Mouse (Mus musculus): ENCODE measurements around the gene Vps54. TPM values are rescaled to one million over a fixed set of nuclear protein-coding genes. Genes with fewer than 3 reads are reported as not detected.
"Not testable (repeated sequence)": the region's sequence is repeated elsewhere in the genome, so short reads cannot be mapped to it uniquely, and the experiment has no call there.

The Vps54 gene
- polyA plus RNA-seq, 1 experiment from 2014 or later, result 4.9 TPM

GRCm38 (mm10) chr11:21238279-21239020, 631 bp upstream of the Vps54 start:
- ATAC-seq (peak; percentile 85), DNase-seq (peak; percentile 72)
- Histone ChIP-seq H3K9ac (replicated peaks) (peak overlapping the region; percentile 93), H3K4me3 (ENCODE audit: low read depth, low read length) (peak overlapping the region; percentile 83), H3K4me1 (ENCODE audit: insufficient read depth) (peaks cover 7% of the 10 kb centered on the region; the same call in 1 of the 2 replicates), H3K27ac (ENCODE audit: low read depth) (peak overlapping the region; percentile 95), H3K36me3 (replicated peaks; ENCODE audit: insufficient read depth, low read length) (no peaks in the 10 kb centered on the region), H3K4me2 (ENCODE audit: low read depth, low read length) (peak overlapping the region; percentile 91), H3K27me3 (ENCODE audit: insufficient read depth, low read length) (no peaks in the 10 kb centered on the region), H3K9me3 (ENCODE audit: low read length) (no peaks in the 10 kb centered on the region)
- TF ChIP-seq EP300 (IDR thresholded peaks at IDR 0.05; ENCODE audit: low read depth) (no peak), CTCF (IDR thresholded peaks at IDR 0.05; ENCODE audit: low read depth) (no peak)
- WGBS (ENCODE audit: insufficient replicate concordance), result under 1% methylated on average over 28 of the region's 65 CpGs

GRCm38 (mm10) chr11:21239763-21240509, 855 bp downstream of the Vps54 start:
- H3K4me2 ChIP-seq (ENCODE audit: low read depth, low read length), result peak overlapping the region; percentile 91
- DNase-seq, result no peak
- H3K27ac ChIP-seq (ENCODE audit: low read depth), result peak overlapping the region; percentile 95
- ATAC-seq, result no peak
- H3K4me1 ChIP-seq (ENCODE audit: insufficient read depth), result peaks cover 7% of the 10 kb centered on the region; the same call in 1 of the 2 replicates
- no peaks in the 10 kb centered on the region for H3K36me3 ChIP-seq (replicated peaks; ENCODE audit: insufficient read depth, low read length)
- H3K9me3 ChIP-seq (ENCODE audit: low read length), result no peaks in the 10 kb centered on the region
- H3K27me3 ChIP-seq (ENCODE audit: insufficient read depth, low read length), result no peaks in the 10 kb centered on the region
- 20% methylated on average over 7 of the region's 7 CpGs for WGBS (ENCODE audit: insufficient replicate concordance)
- H3K4me3 ChIP-seq (ENCODE audit: low read depth, low read length), result peak overlapping the region; percentile 83
- H3K9ac ChIP-seq (replicated peaks), result peak overlapping the region; percentile 93
- TF ChIP-seq EP300 (IDR thresholded peaks at IDR 0.05; ENCODE audit: low read depth) (no peak), CTCF (IDR thresholded peaks at IDR 0.05; ENCODE audit: low read depth) (no peak)

GRCm38 (mm10) chr11:21241351-21241750, 2.3 kb downstream of the Vps54 start:
- 0 out of 2 replicates have a peak overlapping the region, but pooled peaks have one; percentile 22 for H3K9ac ChIP-seq (replicated peaks)
- no peaks in the 10 kb centered on the region for H3K36me3 ChIP-seq (replicated peaks; ENCODE audit: insufficient read depth, low read length)
- DNase-seq (no peak), ATAC-seq (no peak)
- WGBS (ENCODE audit: insufficient replicate concordance), result 53% methylated on average over 1 of the region's 1 CpGs
- TF ChIP-seq EP300 (IDR thresholded peaks at IDR 0.05; ENCODE audit: low read depth) (no peak), CTCF (IDR thresholded peaks at IDR 0.05; ENCODE audit: low read depth) (no peak)
- peaks cover 7% of the 10 kb centered on the region; the same call in 1 of the 2 replicates for H3K4me1 ChIP-seq (ENCODE audit: insufficient read depth)
- peak overlapping the region; percentile 33 for H3K4me2 ChIP-seq (ENCODE audit: low read depth, low read length)
- H3K27me3 ChIP-seq (ENCODE audit: insufficient read depth, low read length), result no peaks in the 10 kb centered on the region
- H3K9me3 ChIP-seq (ENCODE audit: low read length), result no peaks in the 10 kb centered on the region
- no peak overlapping the region for H3K4me3 ChIP-seq (ENCODE audit: low read depth, low read length)
- no peak overlapping the region for H3K27ac ChIP-seq (ENCODE audit: low read depth)

DNA sequence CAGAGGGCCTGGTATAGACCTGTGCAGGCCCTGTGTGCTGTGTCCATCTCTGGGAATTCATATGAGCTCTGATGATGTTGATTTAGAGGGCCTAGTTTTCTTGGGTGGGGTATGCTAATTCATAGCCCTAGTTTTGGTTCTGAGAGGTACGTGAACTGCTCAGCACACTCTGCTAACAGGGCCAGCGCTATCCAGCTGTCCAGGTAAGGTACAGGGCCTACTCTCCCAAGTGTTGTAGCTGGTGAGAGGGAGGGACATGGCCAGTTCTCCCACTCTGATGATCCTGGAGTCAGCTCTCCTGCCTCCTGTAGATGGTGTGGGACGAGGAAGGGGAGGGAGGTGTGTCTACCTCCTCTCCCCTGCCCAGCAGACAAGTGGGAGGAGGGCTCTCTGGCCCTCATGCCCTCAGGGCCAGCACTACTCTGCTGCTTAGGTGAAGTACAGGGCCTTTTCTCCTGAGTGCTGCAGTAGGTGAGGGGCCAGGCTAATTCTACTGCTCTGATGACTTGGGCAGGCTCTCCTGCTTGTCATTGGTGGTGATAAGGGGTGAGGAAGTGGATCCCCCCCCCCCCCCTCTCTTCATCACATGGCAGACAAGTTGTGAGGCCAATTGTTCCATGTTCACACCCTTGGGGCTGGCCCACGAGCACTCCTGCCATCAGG, 8.3 kb downstream of the Vps54 start:
- Histone ChIP-seq H3K27ac (ENCODE audit: low read depth) (no peak overlapping the region), H3K4me3 (ENCODE audit: low read depth, low read length) (no peak overlapping the region), H3K36me3 (replicated peaks; ENCODE audit: insufficient read depth, low read length) (no peaks in the 10 kb centered on the region), H3K27me3 (ENCODE audit: insufficient read depth, low read length) (no peaks in the 10 kb centered on the region), H3K4me1 (ENCODE audit: insufficient read depth) (peaks cover 4% of the 10 kb centered on the region; the same call in 1 of the 2 replicates), H3K9ac (replicated peaks) (no peak overlapping the region), H3K9me3 (ENCODE audit: low read length) (no peaks in the 10 kb centered on the region), H3K4me2 (ENCODE audit: low read depth, low read length) (no peak overlapping the region)
- DNase-seq (no peak), ATAC-seq (no peak)
- TF ChIP-seq EP300 (IDR thresholded peaks at IDR 0.05; ENCODE audit: low read depth) (no peak), CTCF (IDR thresholded peaks at IDR 0.05; ENCODE audit: low read depth) (no peak)
- 89% methylated on average over 3 of the region's 4 CpGs for WGBS (ENCODE audit: insufficient replicate concordance)

GRCm38 (mm10) chr11:21247940-21248339, 8.9 kb downstream of the Vps54 start:
- 88% methylated on average over 1 of the region's 1 CpGs for WGBS (ENCODE audit: insufficient replicate concordance)
- peaks cover 7% of the 10 kb centered on the region; the same call in 1 of the 2 replicates for H3K4me1 ChIP-seq (ENCODE audit: insufficient read depth)
- no peak overlapping the region for H3K27ac ChIP-seq (ENCODE audit: low read depth)
- no peak overlapping the region for H3K9ac ChIP-seq (replicated peaks)
- no peak; the same call in 1 of the 2 replicates for ATAC-seq
- no peaks in the 10 kb centered on the region for H3K27me3 ChIP-seq (ENCODE audit: insufficient read depth, low read length)
- no peak for DNase-seq
- H3K4me3 ChIP-seq (ENCODE audit: low read depth, low read length), result no peak overlapping the region
- H3K9me3 ChIP-seq (ENCODE audit: low read length), result no peaks in the 10 kb centered on the region
- no peaks in the 10 kb centered on the region for H3K36me3 ChIP-seq (replicated peaks; ENCODE audit: insufficient read depth, low read length)
- no peak for TF ChIP-seq EP300 (IDR thresholded peaks at IDR 0.05; ENCODE audit: low read depth)
- no peak for TF ChIP-seq CTCF (IDR thresholded peaks at IDR 0.05; ENCODE audit: low read depth)
- H3K4me2 ChIP-seq (ENCODE audit: low read depth, low read length), result no peak overlapping the region

- Histone ChIP-seq H3K36me3 (replicated peaks; ENCODE audit: insufficient read depth, low read length) (no peaks in the 10 kb centered on the region), H3K9me3 (ENCODE audit: low read length) (no peaks in the 10 kb centered on the region), H3K4me2 (ENCODE audit: low read depth, low read length) (no peak overlapping the region), H3K27me3 (ENCODE audit: insufficient read depth, low read length) (no peaks in the 10 kb centered on the region), H3K4me1 (ENCODE audit: insufficient read depth) (peaks cover 7% of the 10 kb centered on the region; the same call in 1 of the 2 replicates), H3K4me3 (ENCODE audit: low read depth, low read length) (no peak overlapping the region), H3K9ac (replicated peaks) (no peak overlapping the region), H3K27ac (ENCODE audit: low read depth) (peak overlapping the region; percentile 48; the same call in 1 of the 2 replicates)
- ATAC-seq, result no peak
- no peak for TF ChIP-seq CTCF (IDR thresholded peaks at IDR 0.05; ENCODE audit: low read depth)
- no peak for TF ChIP-seq EP300 (IDR thresholded peaks at IDR 0.05; ENCODE audit: low read depth)
- no peak for DNase-seq
- 50% methylated on average over 1 of the region's 1 CpGs for WGBS (ENCODE audit: insufficient replicate concordance)
Measured at GRCm38 (mm10) chr11:21250366-21250765, 11.3 kb downstream of the Vps54 start.

DNA sequence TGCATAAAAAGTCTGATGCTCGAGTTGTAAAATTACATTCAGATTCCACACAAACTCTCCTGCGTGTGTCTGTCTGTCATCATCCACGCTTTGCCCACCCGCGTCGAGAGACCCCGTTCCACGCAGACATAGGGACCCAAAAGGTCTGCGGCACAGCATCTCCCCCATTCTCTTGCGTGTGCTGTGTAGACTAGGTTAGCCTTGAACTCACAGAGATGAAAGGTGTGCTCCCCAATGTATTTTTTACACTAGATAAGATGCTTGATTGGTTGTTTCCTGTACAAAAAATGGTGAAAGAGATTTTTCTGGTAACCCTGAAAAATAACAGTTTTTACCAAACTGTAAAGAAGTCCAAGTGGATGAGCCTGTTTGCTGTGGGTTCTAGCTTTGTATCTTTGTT, 19.5 kb downstream of the Vps54 start:
- H3K9ac ChIP-seq (replicated peaks); ATAC-seq; H3K9me3 ChIP-seq (ENCODE audit: low read length); DNase-seq; H3K4me2 ChIP-seq (ENCODE audit: low read depth, low read length); H3K4me3 ChIP-seq (ENCODE audit: low read depth, low read length); H3K4me1 ChIP-seq (ENCODE audit: insufficient read depth); H3K27me3 ChIP-seq (ENCODE audit: insufficient read depth, low read length); H3K27ac ChIP-seq (ENCODE audit: low read depth); H3K36me3 ChIP-seq (replicated peaks; ENCODE audit: insufficient read depth, low read length): not testable (repeated sequence)
- WGBS (ENCODE audit: insufficient replicate concordance), result 93% methylated on average over 10 of the region's 10 CpGs

Measured in liver, postnatal 0 days (tissue).